Mouse (Mus musculus) heart, postnatal 10 days (tissue): ENCODE data around the gene Sfxn2. TPM values are rescaled to one million over a fixed set of nuclear protein-coding genes. Genes with fewer than 3 reads are reported as not detected.

ENCODE experiments used
- DNase-seq, 2 experiments: peaks; one replicate each; pipeline ENCODE4 v3.0.0; 2021
- intact Hi-C: fragments of 180-260 bp; cut with DNase I; formaldehyde crosslinking; loops from one replicate; pipeline ENCODE4 v1.15.1; 2025
- total RNA-seq, 2 experiments: library from RNA; stranded (reverse); gene quantifications; 2 replicates each; pipeline ENCODE4 v1.2.3; 2021

The Sfxn2 gene
- total RNA-seq, result 1 to 10 TPM; 3.0 to 3.8 TPM

- peak; percentile 95 for DNase-seq
- intact Hi-C loops, result no loop called here
Measured at GRCm38 (mm10) chr19:46572951-46573937, at the start of gene Sfxn2, which contains the start of gene Arl3. Sfxn2 (plus strand) TSS chr19:46573365. Arl3 (minus strand) TSS chr19:46573198.

DNA sequence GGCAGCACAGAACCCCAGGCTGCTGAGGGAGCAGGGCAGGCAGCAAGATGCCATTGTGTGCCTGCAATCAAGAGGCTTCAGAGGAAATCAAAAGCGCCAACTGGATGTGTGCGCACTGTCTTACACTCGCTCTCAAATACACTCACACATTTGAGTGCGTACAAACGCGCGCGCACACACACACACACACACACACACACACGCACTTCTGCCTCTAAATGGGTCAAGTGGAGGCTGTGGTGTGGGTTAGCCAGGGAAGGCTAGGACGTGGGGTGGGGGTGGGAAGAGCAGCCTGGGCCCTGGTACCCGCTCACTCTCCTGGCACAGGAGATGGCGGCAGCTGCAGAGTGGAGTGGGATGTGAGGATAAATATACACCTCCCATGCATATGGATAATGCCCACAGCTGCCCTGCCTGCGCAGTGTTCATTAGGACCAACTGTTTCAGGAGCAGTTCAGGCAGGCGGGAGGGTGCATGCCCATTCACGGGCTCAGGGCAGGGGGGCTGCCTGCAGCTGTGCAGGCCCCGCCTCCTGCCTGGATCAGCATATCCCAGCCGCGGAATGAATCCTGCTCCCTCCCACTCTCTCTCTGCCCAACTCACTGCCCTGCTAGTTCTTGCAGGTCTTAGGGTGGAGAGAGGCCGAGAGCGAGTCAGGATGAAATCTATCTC is 49.5 kb upstream of the Sfxn2 start:
- intact Hi-C loops, result loop anchor here (2.0 kb wide), 1 partner anchor 19 kb away; no protein-coding TSS in a partner anchor
- DNase-seq, result peak; percentile 78 to 80

DNA sequence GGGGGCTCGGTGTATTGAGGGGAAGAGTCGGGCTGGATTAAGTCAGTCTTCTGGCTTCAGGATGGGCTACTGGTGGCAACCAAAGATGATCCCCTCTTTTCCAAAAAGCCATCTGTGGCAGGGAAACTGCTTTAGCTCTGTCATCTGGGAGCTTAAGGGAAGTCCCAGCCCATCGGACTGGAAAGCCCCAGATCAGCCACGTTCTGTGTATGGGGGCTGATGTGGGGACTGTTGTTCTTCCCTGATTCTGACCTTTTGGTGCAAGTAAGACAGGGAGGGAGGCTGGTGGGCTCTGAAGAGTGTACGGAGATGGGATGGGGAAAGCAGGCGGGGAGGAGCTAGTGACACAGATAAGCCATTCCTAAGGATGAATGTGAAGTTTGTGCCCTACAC is 49.0 kb upstream of the Sfxn2 start:
- DNase-seq, result no peak
- intact Hi-C loops, result loop anchor here (2.0 kb wide), 1 partner anchor 19 kb away; no protein-coding TSS in a partner anchor

- DNase-seq, result peak; percentile 90
- intact Hi-C loops, result loop anchor here (2.0 kb wide), 1 partner anchor 20 kb away; no protein-coding TSS in a partner anchor
Measured at GRCm38 (mm10) chr19:46524601-46525321, 48.4 kb upstream of the Sfxn2 start.

DNA sequence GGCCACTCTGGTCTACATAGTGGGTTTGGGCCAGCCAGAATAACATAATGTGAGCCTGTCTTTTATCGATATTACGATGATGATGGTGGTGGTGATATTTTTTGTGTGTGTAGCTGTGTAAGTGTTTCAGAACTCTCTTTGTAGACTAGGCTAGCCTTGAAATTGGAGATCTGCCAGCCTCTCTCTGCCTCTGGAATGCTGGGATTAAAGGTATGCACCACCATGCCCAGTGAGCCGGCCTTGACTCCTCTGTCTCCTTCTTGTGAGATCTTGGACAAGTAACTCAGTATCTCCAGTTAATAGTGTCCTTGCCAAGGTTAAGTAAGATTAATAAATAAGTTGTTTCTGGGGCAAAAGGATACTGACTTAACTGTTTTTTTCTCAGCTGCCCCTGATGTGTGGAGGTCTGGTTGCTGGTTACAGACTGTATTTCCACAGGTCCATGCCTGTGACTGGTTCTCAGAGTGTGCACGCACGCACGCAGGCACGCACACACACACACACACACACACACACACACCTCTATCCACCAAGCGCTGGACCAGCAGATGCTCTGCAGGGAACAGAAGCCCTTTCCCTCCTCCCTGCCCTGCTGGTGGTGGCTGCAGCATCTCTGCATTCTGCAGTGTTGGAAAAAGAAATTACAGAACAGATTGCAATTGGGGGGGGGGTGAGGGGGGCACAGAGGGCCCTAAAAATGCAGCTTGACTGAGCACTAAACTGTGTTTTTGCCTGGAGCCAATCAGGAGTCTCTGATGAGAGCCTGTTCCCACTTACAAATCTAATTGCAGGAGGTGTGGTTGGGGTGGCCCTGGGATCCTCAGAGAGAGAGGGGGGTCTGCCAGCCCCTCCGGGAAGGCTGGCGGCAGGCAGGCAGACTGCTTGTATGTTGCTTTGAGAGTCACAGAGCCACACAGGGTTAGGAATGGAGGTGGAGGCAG is 47.2 kb upstream of the Sfxn2 start:
- intact Hi-C loops, result loop anchor here (2.0 kb wide), 1 partner anchor 21 kb away; no protein-coding TSS in a partner anchor
- DNase-seq, result peak in 1 of 2 experiments; percentile 27

- intact Hi-C loops, result no loop called here
- peak in 1 of 2 experiments; percentile 30 for DNase-seq
Measured at GRCm38 (mm10) chr19:46527632-46528528, 45.3 kb upstream of the Sfxn2 start.

- intact Hi-C loops, result no loop called here
- DNase-seq, result peak; percentile 83 to 84
Measured at GRCm38 (mm10) chr19:46528529-46529213, 44.5 kb upstream of the Sfxn2 start.

- DNase-seq, result peak in 1 of 2 experiments; percentile 39
- intact Hi-C loops, result no loop called here
Measured at GRCm38 (mm10) chr19:46529601-46530448, 43.3 kb upstream of the Sfxn2 start.

DNA sequence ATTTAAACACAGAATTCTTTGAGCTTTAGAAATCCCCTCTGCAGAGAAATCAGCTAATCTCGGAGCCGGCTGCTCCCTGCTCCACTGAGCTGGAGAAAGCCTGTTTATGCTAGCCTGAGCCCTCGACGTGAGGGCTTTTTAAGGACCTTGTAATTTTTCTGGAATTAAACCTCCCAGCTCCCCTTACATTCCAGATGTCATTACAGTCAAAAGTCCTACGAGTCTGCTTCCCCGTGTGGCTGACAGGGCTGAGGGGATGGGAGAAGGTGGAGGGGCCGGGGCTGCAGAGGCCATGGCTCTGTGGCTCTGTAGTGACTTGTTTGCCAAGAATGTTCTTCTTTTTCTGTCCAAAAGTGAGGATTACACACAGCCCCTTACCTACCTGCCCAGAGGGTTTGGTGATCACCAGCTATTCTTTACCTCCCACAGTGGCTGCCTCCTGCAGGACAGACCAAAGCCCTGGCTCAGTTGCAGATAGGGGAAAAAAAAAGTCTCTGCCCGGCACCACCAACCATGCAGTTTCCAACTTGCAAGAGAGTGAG is 42.6 kb upstream of the Sfxn2 start:
- DNase-seq, result peak in 1 of 2 experiments; percentile 33
- intact Hi-C loops, result no loop called here

DNA sequence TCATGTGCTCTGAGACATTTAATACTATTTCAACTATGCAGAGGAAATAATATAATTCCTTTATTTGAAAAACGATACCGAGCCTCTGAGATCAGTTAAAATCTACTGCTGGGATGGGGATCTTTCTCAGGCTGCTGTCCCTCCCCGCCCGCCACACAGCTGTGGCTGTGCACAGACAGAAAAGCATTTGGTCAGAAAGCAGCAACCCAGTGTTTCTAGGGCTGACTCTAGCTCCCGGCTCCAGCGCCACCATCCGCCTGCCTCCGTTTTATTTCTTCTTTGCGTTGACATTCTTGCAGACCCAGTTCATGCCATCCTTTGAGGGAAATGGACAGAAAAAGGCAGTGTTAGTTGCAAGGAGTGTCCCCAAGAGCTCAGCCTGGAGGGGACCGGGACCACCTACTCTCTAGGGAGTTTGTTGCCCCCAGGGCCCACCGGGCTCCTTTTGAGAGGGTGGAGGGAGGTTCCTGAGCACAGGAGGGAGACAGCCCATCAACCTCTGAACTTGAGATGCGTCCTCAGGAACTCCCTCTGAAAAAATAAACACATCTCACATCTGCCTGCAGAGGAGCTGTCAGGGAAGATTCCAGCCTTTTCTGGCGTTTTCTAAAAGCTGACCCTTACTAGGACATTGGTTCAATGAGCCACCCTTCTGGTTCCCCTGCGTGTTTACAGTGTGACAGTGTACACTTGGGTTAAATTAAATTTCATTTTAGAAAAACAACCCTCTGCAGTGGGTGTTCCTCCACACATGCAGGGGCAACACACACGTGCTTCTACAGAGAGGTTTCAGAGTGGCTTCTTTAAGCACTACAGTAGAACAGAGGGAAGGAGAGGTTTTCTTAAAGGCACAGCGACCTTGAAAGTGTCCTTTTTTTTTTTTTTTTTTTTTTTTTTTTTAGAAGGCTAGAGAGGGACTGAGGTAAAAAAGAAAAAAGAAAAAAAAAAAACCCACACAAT is 41.8 kb upstream of the Sfxn2 start:
- intact Hi-C loops, result loop anchor here (2.0 kb wide), 1 partner anchor 25 kb away; no protein-coding TSS in a partner anchor
- DNase-seq, result peak; percentile 58 to 68

DNA sequence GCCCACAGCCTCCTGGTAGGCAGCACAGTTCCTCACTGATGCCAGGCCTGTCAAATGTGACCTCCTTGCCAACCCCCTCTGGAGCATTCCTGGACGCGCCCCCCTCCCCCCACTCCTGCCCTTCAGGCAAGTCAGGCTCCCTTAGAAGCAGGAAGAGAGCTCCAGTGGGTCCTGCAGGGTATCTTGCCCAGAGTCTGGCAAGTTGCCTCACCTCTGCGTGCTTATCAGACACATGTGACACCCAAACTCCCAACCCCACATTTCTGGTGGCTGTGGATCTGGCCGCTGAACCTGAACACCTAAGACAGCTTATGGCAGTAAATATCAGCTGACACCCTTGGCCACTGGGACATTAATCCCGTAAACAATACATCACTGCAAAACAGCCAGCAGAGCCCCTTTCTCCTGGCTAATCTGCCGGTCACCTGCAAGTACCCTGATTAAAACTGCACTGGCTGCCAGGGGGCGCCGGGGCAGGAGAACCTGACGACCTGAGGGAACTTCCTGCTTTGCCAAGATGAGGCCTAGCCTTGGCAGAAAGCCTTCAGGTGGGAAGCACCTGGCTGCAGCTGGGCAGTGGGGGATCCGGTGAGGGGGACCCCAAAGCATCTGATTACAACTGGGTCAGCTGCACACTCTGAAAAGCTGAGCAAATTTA is 41.0 kb upstream of the Sfxn2 start:
- DNase-seq, result peak; percentile 80 to 85
- intact Hi-C loops, result loop anchor here (2.0 kb wide), 1 partner anchor 25 kb away; no protein-coding TSS in a partner anchor

GRCm38 (mm10) chr19:46533066-46533465 is 40.1 kb upstream of the Sfxn2 start:
- peak in 1 of 2 experiments; percentile 8 for DNase-seq
- intact Hi-C loops, result loop anchor here (2.0 kb wide), 1 partner anchor 24 kb away; no protein-coding TSS in a partner anchor

GRCm38 (mm10) chr19:46533525-46533924 is 39.6 kb upstream of the Sfxn2 start:
- DNase-seq, result no peak
- intact Hi-C loops, result loop anchor here (2.0 kb wide), 1 partner anchor 23 kb away; no protein-coding TSS in a partner anchor

DNA sequence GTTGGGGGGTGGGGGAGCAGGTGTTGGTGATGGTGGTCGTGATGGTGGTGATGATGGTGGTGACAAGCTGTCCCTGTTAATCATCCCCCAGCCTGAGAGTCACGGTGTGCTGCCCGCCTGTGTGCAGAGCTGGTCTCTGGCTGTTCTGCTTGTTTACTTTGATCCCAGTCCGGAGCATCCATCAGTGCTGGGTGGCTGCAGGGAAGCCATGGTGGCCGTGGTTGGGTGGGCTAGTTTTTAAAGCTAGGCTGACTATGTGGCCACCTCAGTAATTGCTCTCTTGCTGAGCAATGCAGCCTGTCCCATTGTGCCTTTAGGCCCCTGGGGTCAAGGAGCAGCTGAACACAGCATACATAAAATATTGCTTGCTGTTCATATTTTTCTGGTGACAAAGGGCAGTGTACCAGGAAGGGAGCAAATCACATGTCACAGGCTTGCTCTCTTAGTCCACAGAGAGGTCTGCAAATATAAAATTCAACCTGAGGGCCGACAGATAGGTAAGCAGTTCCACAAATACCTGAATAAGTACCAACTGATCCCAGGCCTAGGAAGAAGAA is 38.5 kb upstream of the Sfxn2 start:
- DNase-seq, result no peak
- intact Hi-C loops, result no loop called here
